Mouse (Mus musculus): ENCODE data around the gene Itpr2. TPM values are rescaled to one million over a fixed set of nuclear protein-coding genes. Genes with fewer than 3 reads are reported as not detected.

Itpr2 gene
- polyA plus RNA-seq, 1 experiment = 31.9 TPM

DNA sequence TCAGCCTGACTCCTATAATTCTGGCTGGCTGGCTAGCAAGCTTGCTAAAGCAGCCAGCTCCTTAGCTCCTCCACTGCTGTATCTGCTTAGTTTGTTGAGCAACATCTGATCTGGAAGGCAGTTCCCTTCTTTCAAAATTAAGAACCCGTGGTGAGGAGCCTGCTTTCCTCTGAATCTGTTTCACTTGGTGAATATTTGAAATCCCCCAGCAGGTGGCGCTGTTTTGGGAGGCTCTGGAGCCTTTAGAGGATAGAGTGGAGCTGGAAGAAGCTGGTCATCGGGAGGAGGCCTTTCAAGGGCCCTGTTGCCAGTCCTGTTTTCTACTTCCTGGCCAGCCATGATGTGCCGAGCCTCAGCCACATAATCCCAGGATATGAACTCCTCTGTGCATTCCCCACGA is 422.8 kb downstream of the Itpr2 start:
- H3K27ac ChIP-seq (ENCODE audit: insufficient read depth, low read depth, low read length) = no peak overlapping the region
- no peaks in the 10 kb centered on the region for H3K27me3 ChIP-seq (replicated peaks; ENCODE audit: control insufficient read depth, insufficient read depth, low read length)
- DNase-seq = peak; percentile 62
- H3K4me3 ChIP-seq (ENCODE audit: insufficient read depth, low read depth, low read length) = no peak overlapping the region
- TF ChIP-seq POLR2A (IDR thresholded peaks at IDR 0.05; ENCODE audit: low read depth, low read length) (no peak), CTCF (conservative IDR thresholded peaks at IDR 0.05; ENCODE audit: insufficient read depth, insufficient read length, low read depth, low read length) (peak; percentile 64)
- WGBS = 49% methylated on average over 5 of the region's 5 CpGs
- no peaks in the 10 kb centered on the region for H3K4me1 ChIP-seq (ENCODE audit: control insufficient read depth, insufficient read depth, low read length)
- H3K36me3 ChIP-seq (ENCODE audit: control insufficient read depth, insufficient read depth, low read length) = no peaks in the 10 kb centered on the region

GRCm38 (mm10) chr6:146078136-146078535 is 423.9 kb downstream of the Itpr2 start:
- Histone ChIP-seq H3K4me3 (ENCODE audit: insufficient read depth, low read depth, low read length) (no peak overlapping the region), H3K27me3 (replicated peaks; ENCODE audit: control insufficient read depth, insufficient read depth, low read length) (no peaks in the 10 kb centered on the region), H3K4me1 (ENCODE audit: control insufficient read depth, insufficient read depth, low read length) (no peaks in the 10 kb centered on the region), H3K36me3 (ENCODE audit: control insufficient read depth, insufficient read depth, low read length) (no peaks in the 10 kb centered on the region), H3K27ac (ENCODE audit: insufficient read depth, low read depth, low read length) (no peak overlapping the region)
- 69% methylated on average over 15 of the region's 15 CpGs for WGBS
- no peak for TF ChIP-seq CTCF (conservative IDR thresholded peaks at IDR 0.05; ENCODE audit: insufficient read depth, insufficient read length, low read depth, low read length)
- TF ChIP-seq POLR2A (IDR thresholded peaks at IDR 0.05; ENCODE audit: low read depth, low read length) = no peak
- DNase-seq = no peak

- DNase-seq = no peak
- no peak overlapping the region for H3K27ac ChIP-seq (ENCODE audit: insufficient read depth, low read depth, low read length)
- 78% methylated on average over 11 of the region's 11 CpGs for WGBS
- H3K36me3 ChIP-seq (ENCODE audit: control insufficient read depth, insufficient read depth, low read length) = no peaks in the 10 kb centered on the region
- 0 out of 2 replicates have a peak, but pooled peaks have one; percentile 8 for TF ChIP-seq CTCF (conservative IDR thresholded peaks at IDR 0.05; ENCODE audit: insufficient read depth, insufficient read length, low read depth, low read length)
- no peak for TF ChIP-seq POLR2A (IDR thresholded peaks at IDR 0.05; ENCODE audit: low read depth, low read length)
- no peaks in the 10 kb centered on the region for H3K27me3 ChIP-seq (replicated peaks; ENCODE audit: control insufficient read depth, insufficient read depth, low read length)
- no peaks in the 10 kb centered on the region for H3K4me1 ChIP-seq (ENCODE audit: control insufficient read depth, insufficient read depth, low read length)
- no peak overlapping the region for H3K4me3 ChIP-seq (ENCODE audit: insufficient read depth, low read depth, low read length)
These were observed 424.7 kb downstream of the Itpr2 start for GRCm38 (mm10) chr6:146077124-146077889.

DNA sequence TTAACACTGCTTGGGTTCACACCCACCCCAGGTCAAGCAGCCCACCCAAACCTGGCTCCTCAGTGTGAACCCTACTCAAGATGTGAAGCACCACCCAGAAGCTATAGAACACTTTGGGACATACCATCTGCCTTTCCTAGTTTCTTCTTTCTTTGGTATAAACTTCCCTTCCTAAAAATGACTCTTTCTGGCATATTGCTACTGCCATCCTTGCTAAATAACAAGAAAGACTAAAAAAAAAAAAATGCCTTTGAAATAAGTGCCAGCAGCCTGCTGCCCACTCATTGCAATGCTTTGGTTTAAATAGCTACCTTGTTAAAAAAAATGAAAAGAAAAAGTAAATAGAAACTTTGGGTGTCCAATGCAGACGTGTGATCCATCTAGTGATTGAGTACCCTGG is 429.2 kb downstream of the Itpr2 start:
- no peak for DNase-seq
- TF ChIP-seq POLR2A (IDR thresholded peaks at IDR 0.05; ENCODE audit: low read depth, low read length) (no peak), CTCF (conservative IDR thresholded peaks at IDR 0.05; ENCODE audit: insufficient read depth, insufficient read length, low read depth, low read length) (no peak)

GRCm38 (mm10) chr6:146071883-146072282 is 430.1 kb downstream of the Itpr2 start:
- 83% methylated on average over 1 of the region's 1 CpGs for WGBS
- no peak overlapping the region for H3K4me3 ChIP-seq (ENCODE audit: insufficient read depth, low read depth, low read length)
- DNase-seq = no peak

More for the DNA sequence above, 429.2 kb downstream of the Itpr2 start:
- Histone ChIP-seq H3K27ac (ENCODE audit: insufficient read depth, low read depth, low read length) (no peak overlapping the region), H3K4me1 (ENCODE audit: control insufficient read depth, insufficient read depth, low read length) (no peaks in the 10 kb centered on the region), H3K4me3 (ENCODE audit: insufficient read depth, low read depth, low read length) (no peak overlapping the region), H3K27me3 (replicated peaks; ENCODE audit: control insufficient read depth, insufficient read depth, low read length) (no peaks in the 10 kb centered on the region), H3K36me3 (ENCODE audit: control insufficient read depth, insufficient read depth, low read length) (no peaks in the 10 kb centered on the region)
- 94% methylated on average over 1 of the region's 1 CpGs for WGBS

More at GRCm38 (mm10) chr6:146071883-146072282, 430.1 kb downstream of the Itpr2 start:
- TF ChIP-seq POLR2A (IDR thresholded peaks at IDR 0.05; ENCODE audit: low read depth, low read length) (no peak), CTCF (conservative IDR thresholded peaks at IDR 0.05; ENCODE audit: insufficient read depth, insufficient read length, low read depth, low read length) (no peak)
- no peak overlapping the region for H3K27ac ChIP-seq (ENCODE audit: insufficient read depth, low read depth, low read length)
- H3K36me3 ChIP-seq (ENCODE audit: control insufficient read depth, insufficient read depth, low read length) = no peaks in the 10 kb centered on the region
- no peaks in the 10 kb centered on the region for H3K4me1 ChIP-seq (ENCODE audit: control insufficient read depth, insufficient read depth, low read length)
- H3K27me3 ChIP-seq (replicated peaks; ENCODE audit: control insufficient read depth, insufficient read depth, low read length) = no peaks in the 10 kb centered on the region

Other genes with a start within 250 kb of the Itpr2 start
- 35.3 and 36.3 TPM in 2 replicates for gene Fgfr1op2, start 75.0 kb upstream of the Itpr2 start, polyA plus RNA-seq (2012; rRNA removed)
- gene Ints13, start 75.6 kb upstream of the Itpr2 start, polyA plus RNA-seq (2012; rRNA removed) = 10.7 and 11.7 TPM in 2 replicates
- 45.4 and 59.9 TPM in 2 replicates for gene Med21, start 140.3 kb upstream of the Itpr2 start, polyA plus RNA-seq (2012; rRNA removed)
- gene Tm7sf3, start 140.6 kb upstream of the Itpr2 start, polyA plus RNA-seq (2012; rRNA removed) = 32.9 and 34.8 TPM in 2 replicates
- gene Stk38l, start 222.8 kb upstream of the Itpr2 start, polyA plus RNA-seq (2012; rRNA removed) = 3.9 and 4.3 TPM in 2 replicates

Data from kidney, adult 2 months (tissue).